Mouse (Mus musculus): ENCODE measurements at regions not wholly inside any gene's neighbourhood (a gene's known extent, or its start where the extent isn't known, plus 50 kb on each side); places are given as distances from the start of the nearest gene placed in this dataset.
A peak's percentile ranks its signal among the peaks of the same experiment; 100 is the strongest.

- no peak for ATAC-seq
- Histone ChIP-seq H3K36me3 (ENCODE audit: control insufficient read depth, insufficient read depth, low read length) (no peaks in the 10 kb centered on the region), H3K4me2 (ENCODE audit: low read depth, low read length) (no peak overlapping the region), H3K27ac (ENCODE audit: low read length) (no peak overlapping the region), H3K9me3 (ENCODE audit: control insufficient read depth, low read length) (no peaks in the 10 kb centered on the region), H3K27me3 (replicated peaks; ENCODE audit: control insufficient read depth, insufficient read depth, low read length) (no peaks in the 10 kb centered on the region), H3K4me1 (ENCODE audit: control insufficient read depth, insufficient read depth, low read length) (no peaks in the 10 kb centered on the region), H3K9ac (ENCODE audit: low read depth, low read length) (no peak overlapping the region), H3K4me3 (ENCODE audit: low read length) (no peak overlapping the region)
These were observed 1175.7 kb downstream of the Tbl1xr1 start for GRCm38 (mm10) chr3:23252180-23252579.

GRCm38 (mm10) chr3:23298818-23299217 is 1222.4 kb downstream of the Tbl1xr1 start:
- H3K27ac ChIP-seq (ENCODE audit: low read length) = no peak overlapping the region
- H3K9ac ChIP-seq (ENCODE audit: low read depth, low read length) = no peak overlapping the region
- H3K4me3 ChIP-seq (ENCODE audit: low read length) = no peak overlapping the region
- no peak for ATAC-seq
- H3K27me3 ChIP-seq (replicated peaks; ENCODE audit: control insufficient read depth, insufficient read depth, low read length) = no peaks in the 10 kb centered on the region
- H3K4me1 ChIP-seq (ENCODE audit: control insufficient read depth, insufficient read depth, low read length) = no peaks in the 10 kb centered on the region
- H3K36me3 ChIP-seq (ENCODE audit: control insufficient read depth, insufficient read depth, low read length) = no peaks in the 10 kb centered on the region
- 93% methylated on average over 7 of the region's 7 CpGs for WGBS
- H3K4me2 ChIP-seq (ENCODE audit: low read depth, low read length) = no peak overlapping the region
- H3K9me3 ChIP-seq (ENCODE audit: control insufficient read depth, low read length) = no peaks in the 10 kb centered on the region

GRCm38 (mm10) chr3:23334216-23334615 is 1257.8 kb downstream of the Tbl1xr1 start:
- ATAC-seq = no peak
- Histone ChIP-seq H3K4me3 (ENCODE audit: low read length) (no peak overlapping the region), H3K27ac (ENCODE audit: low read length) (no peak overlapping the region), H3K9ac (ENCODE audit: low read depth, low read length) (no peak overlapping the region), H3K9me3 (ENCODE audit: control insufficient read depth, low read length) (no peaks in the 10 kb centered on the region), H3K4me1 (ENCODE audit: control insufficient read depth, insufficient read depth, low read length) (no peaks in the 10 kb centered on the region), H3K27me3 (replicated peaks; ENCODE audit: control insufficient read depth, insufficient read depth, low read length) (no peaks in the 10 kb centered on the region), H3K4me2 (ENCODE audit: low read depth, low read length) (no peak overlapping the region), H3K36me3 (ENCODE audit: control insufficient read depth, insufficient read depth, low read length) (no peaks in the 10 kb centered on the region)
- WGBS = 68% methylated on average over 2 of the region's 2 CpGs

GRCm38 (mm10) chr3:23334958-23335357 is 1258.5 kb downstream of the Tbl1xr1 start:
- no peaks in the 10 kb centered on the region for H3K36me3 ChIP-seq (ENCODE audit: control insufficient read depth, insufficient read depth, low read length)
- H3K27ac ChIP-seq (ENCODE audit: low read length) = no peak overlapping the region
- no peaks in the 10 kb centered on the region for H3K4me1 ChIP-seq (ENCODE audit: control insufficient read depth, insufficient read depth, low read length)
- no peak overlapping the region for H3K4me3 ChIP-seq (ENCODE audit: low read length)
- H3K27me3 ChIP-seq (replicated peaks; ENCODE audit: control insufficient read depth, insufficient read depth, low read length) = no peaks in the 10 kb centered on the region
- no peak for ATAC-seq
- H3K4me2 ChIP-seq (ENCODE audit: low read depth, low read length) = no peak overlapping the region
- H3K9ac ChIP-seq (ENCODE audit: low read depth, low read length) = no peak overlapping the region
- no peaks in the 10 kb centered on the region for H3K9me3 ChIP-seq (ENCODE audit: control insufficient read depth, low read length)

GRCm38 (mm10) chr3:23374341-23374740 is 1297.9 kb downstream of the Tbl1xr1 start:
- H3K4me3 ChIP-seq (ENCODE audit: low read length) = no peak overlapping the region
- H3K4me2 ChIP-seq (ENCODE audit: low read depth, low read length) = no peak overlapping the region
- H3K9ac ChIP-seq (ENCODE audit: low read depth, low read length) = no peak overlapping the region
- ATAC-seq = no peak
- no peak overlapping the region for H3K27ac ChIP-seq (ENCODE audit: low read length)
- H3K36me3 ChIP-seq (ENCODE audit: control insufficient read depth, insufficient read depth, low read length) = no peaks in the 10 kb centered on the region
- 79% methylated on average over 5 of the region's 5 CpGs for WGBS
- H3K27me3 ChIP-seq (replicated peaks; ENCODE audit: control insufficient read depth, insufficient read depth, low read length) = no peaks in the 10 kb centered on the region
- no peaks in the 10 kb centered on the region for H3K4me1 ChIP-seq (ENCODE audit: control insufficient read depth, insufficient read depth, low read length)
- H3K9me3 ChIP-seq (ENCODE audit: control insufficient read depth, low read length) = no peaks in the 10 kb centered on the region

- H3K9ac ChIP-seq (ENCODE audit: low read depth, low read length) = no peak overlapping the region
- no peaks in the 10 kb centered on the region for H3K36me3 ChIP-seq (ENCODE audit: control insufficient read depth, insufficient read depth, low read length)
- H3K27me3 ChIP-seq (replicated peaks; ENCODE audit: control insufficient read depth, insufficient read depth, low read length) = no peaks in the 10 kb centered on the region
- H3K9me3 ChIP-seq (ENCODE audit: control insufficient read depth, low read length) = no peaks in the 10 kb centered on the region
- H3K4me1 ChIP-seq (ENCODE audit: control insufficient read depth, insufficient read depth, low read length) = no peaks in the 10 kb centered on the region
- no peak for ATAC-seq
- 53% methylated on average over 1 of the region's 1 CpGs for WGBS
- no peak overlapping the region for H3K4me2 ChIP-seq (ENCODE audit: low read depth, low read length)
- H3K4me3 ChIP-seq (ENCODE audit: low read length) = no peak overlapping the region
- H3K27ac ChIP-seq (ENCODE audit: low read length) = no peak overlapping the region
These were observed 1328.4 kb downstream of the Tbl1xr1 start for GRCm38 (mm10) chr3:23404877-23405276.

- H3K4me2 ChIP-seq (ENCODE audit: low read depth, low read length) = no peak overlapping the region
- no peak overlapping the region for H3K9ac ChIP-seq (ENCODE audit: low read depth, low read length)
- no peak overlapping the region for H3K4me3 ChIP-seq (ENCODE audit: low read length)
- H3K27me3 ChIP-seq (replicated peaks; ENCODE audit: control insufficient read depth, insufficient read depth, low read length) = no peaks in the 10 kb centered on the region
- no peaks in the 10 kb centered on the region for H3K36me3 ChIP-seq (ENCODE audit: control insufficient read depth, insufficient read depth, low read length)
- H3K9me3 ChIP-seq (ENCODE audit: control insufficient read depth, low read length) = no peaks in the 10 kb centered on the region
- H3K4me1 ChIP-seq (ENCODE audit: control insufficient read depth, insufficient read depth, low read length) = no peaks in the 10 kb centered on the region
- no peak for ATAC-seq
- no peak overlapping the region for H3K27ac ChIP-seq (ENCODE audit: low read length)
These were observed 1333.0 kb downstream of the Tbl1xr1 start for GRCm38 (mm10) chr3:23409431-23409830.

GRCm38 (mm10) chr3:23426956-23427355 is 1350.5 kb downstream of the Tbl1xr1 start:
- WGBS = 72% methylated on average over 3 of the region's 3 CpGs
- H3K4me2 ChIP-seq (ENCODE audit: low read depth, low read length) = no peak overlapping the region
- no peak overlapping the region for H3K9ac ChIP-seq (ENCODE audit: low read depth, low read length)
- no peaks in the 10 kb centered on the region for H3K27me3 ChIP-seq (replicated peaks; ENCODE audit: control insufficient read depth, insufficient read depth, low read length)
- H3K36me3 ChIP-seq (ENCODE audit: control insufficient read depth, insufficient read depth, low read length) = no peaks in the 10 kb centered on the region
- H3K4me1 ChIP-seq (ENCODE audit: control insufficient read depth, insufficient read depth, low read length) = no peaks in the 10 kb centered on the region
- no peaks in the 10 kb centered on the region for H3K9me3 ChIP-seq (ENCODE audit: control insufficient read depth, low read length)
- no peak overlapping the region for H3K27ac ChIP-seq (ENCODE audit: low read length)
- no peak overlapping the region for H3K4me3 ChIP-seq (ENCODE audit: low read length)
- peak; percentile 90 for ATAC-seq

GRCm38 (mm10) chr3:23435016-23435415 is 1358.6 kb downstream of the Tbl1xr1 start:
- H3K4me2 ChIP-seq (ENCODE audit: low read depth, low read length) = no peak overlapping the region

GRCm38 (mm10) chr3:23457720-23458119 is 1381.3 kb downstream of the Tbl1xr1 start:
- WGBS = 82% methylated on average over 1 of the region's 1 CpGs
- Histone ChIP-seq H3K9ac (ENCODE audit: low read depth, low read length) (no peak overlapping the region), H3K27ac (ENCODE audit: low read length) (no peak overlapping the region), H3K9me3 (ENCODE audit: control insufficient read depth, low read length) (no peaks in the 10 kb centered on the region), H3K4me3 (ENCODE audit: low read length) (no peak overlapping the region), H3K4me1 (ENCODE audit: control insufficient read depth, insufficient read depth, low read length) (no peaks in the 10 kb centered on the region), H3K36me3 (ENCODE audit: control insufficient read depth, insufficient read depth, low read length) (no peaks in the 10 kb centered on the region), H3K27me3 (replicated peaks; ENCODE audit: control insufficient read depth, insufficient read depth, low read length) (no peaks in the 10 kb centered on the region), H3K4me2 (ENCODE audit: low read depth, low read length) (no peak overlapping the region)
- ATAC-seq = no peak

More at GRCm38 (mm10) chr3:23435016-23435415, 1358.6 kb downstream of the Tbl1xr1 start:
- no peak overlapping the region for H3K4me3 ChIP-seq (ENCODE audit: low read length)
- no peak for ATAC-seq
- no peak overlapping the region for H3K9ac ChIP-seq (ENCODE audit: low read depth, low read length)
- no peak overlapping the region for H3K27ac ChIP-seq (ENCODE audit: low read length)
- H3K27me3 ChIP-seq (replicated peaks; ENCODE audit: control insufficient read depth, insufficient read depth, low read length) = no peaks in the 10 kb centered on the region
- H3K4me1 ChIP-seq (ENCODE audit: control insufficient read depth, insufficient read depth, low read length) = no peaks in the 10 kb centered on the region
- no peaks in the 10 kb centered on the region for H3K9me3 ChIP-seq (ENCODE audit: control insufficient read depth, low read length)
- H3K36me3 ChIP-seq (ENCODE audit: control insufficient read depth, insufficient read depth, low read length) = no peaks in the 10 kb centered on the region

Data from intestine, embryonic 16.5 days (tissue).